Mouse (Mus musculus): Measurements from ENCODE around the gene Rab5a.

DNA sequence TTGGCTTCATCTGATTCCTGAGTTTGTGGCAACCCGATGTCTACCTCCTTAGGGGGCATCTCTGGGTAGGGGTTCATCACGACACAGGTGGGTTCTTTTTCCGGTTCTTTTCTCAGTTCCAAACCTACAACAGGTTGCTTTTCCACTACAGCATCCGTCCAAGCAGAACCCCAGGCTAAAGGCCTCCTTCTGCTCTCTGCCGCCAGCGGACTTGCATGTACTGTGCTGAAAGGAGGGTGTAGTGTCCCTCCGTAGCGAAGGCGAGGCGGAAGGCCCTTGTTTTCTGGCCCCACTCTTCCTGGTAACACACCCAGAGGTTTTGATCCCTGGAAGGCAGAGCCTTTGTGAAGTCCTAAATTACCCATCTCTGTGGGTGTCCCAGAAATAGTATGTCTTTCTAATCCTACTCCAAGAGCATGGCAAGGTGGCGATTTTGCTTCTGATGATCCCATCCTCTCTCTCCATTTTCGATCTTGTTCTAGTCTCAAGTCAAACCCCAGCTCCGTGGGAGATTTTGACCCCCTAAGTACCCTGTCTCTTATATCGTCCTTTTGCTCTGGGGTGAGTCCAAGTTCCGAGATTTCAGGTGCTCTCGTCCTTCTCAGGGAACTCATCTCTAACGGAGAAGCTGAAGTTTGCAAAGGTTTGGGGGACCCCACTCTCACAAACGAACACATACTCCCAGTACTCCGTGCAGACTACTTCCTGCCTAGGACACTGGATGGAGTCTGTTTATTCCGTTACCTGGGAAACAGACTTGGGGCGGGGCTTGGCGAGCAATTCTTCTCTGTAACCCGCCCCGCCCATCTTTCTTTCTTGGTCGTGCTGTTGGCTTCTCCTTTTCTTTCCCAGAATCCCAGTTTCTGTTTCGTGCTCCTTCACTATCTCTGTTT lies 16.2 kb upstream of the Rab5a start, which contains the start of gene Efhb:
- TF ChIP-seq POLR2A (IDR thresholded peaks at IDR 0.05; ENCODE audit: borderline replicate concordance, low read depth, low read length) (no peak), CTCF (IDR thresholded peaks at IDR 0.05; ENCODE audit: low read depth, low read length) (no peak)

Measured in bone marrow macrophage, adult 2 months (primary cell).